Mouse (Mus musculus) MEL (cell line): ENCODE data around the gene Camkv. TPM values are rescaled to one million over a fixed set of nuclear protein-coding genes. Genes with fewer than 3 reads are reported as not detected.

Experiments used
- DNase-seq: peaks from one replicate; pipeline ENCODE4 v3.0.0; 2011; ENCODE audit warnings: low read depth, low spot score
- H3K27ac ChIP-seq: 2 replicates; pipeline ENCODE4 v1.5.1; 2012; ENCODE audit warnings: low read depth, mild to moderate bottlenecking, control low read depth, low read length, moderate library complexity; ENCODE audit not compliant: control insufficient read depth
- H3K27me3 ChIP-seq, 2 experiments: fragments of 150-350 bp in 1 of 2; sonication (generic) in 1 of 2; 2 replicates each; pipeline ENCODE4 v1.6.1; 2012; ENCODE audit warnings: low read length in 2 of 2, mild to moderate bottlenecking in 2 of 2, improper control_type of control experiment in 1 of 2, moderate library complexity in 1 of 2; ENCODE audit not compliant: insufficient read depth in 2 of 2, control insufficient read depth in 1 of 2
- H3K36me3 ChIP-seq, 2 experiments: 2 replicates each; pipeline ENCODE4 v1.6.1; 2012 to 2014; ENCODE audit warnings: low read length in 2 of 2, improper control_type of control experiment in 1 of 2, inconsistent platforms in 1 of 2, mild to moderate bottlenecking in 1 of 2; ENCODE audit not compliant: insufficient read depth in 2 of 2, control insufficient read depth in 1 of 2
- H3K4me1 ChIP-seq, 2 experiments: fragments of 150-350 bp in 1 of 2; sonication (generic) in 1 of 2; 2 replicates each; pipeline ENCODE4 v1.6.1; 2012; ENCODE audit warnings: low read length in 2 of 2, improper control_type of control experiment in 1 of 2, mild to moderate bottlenecking in 1 of 2; ENCODE audit not compliant: insufficient read depth in 2 of 2, control insufficient read depth in 1 of 2
- H3K4me3 ChIP-seq, 2 experiments: fragments of 150-350 bp in 1 of 2; sonication (generic) in 1 of 2; 2 replicates each; pipeline ENCODE4 v1.5.1; 2012; ENCODE audit warnings: low read depth in 2 of 2, low read length in 2 of 2, mild to moderate bottlenecking in 2 of 2, moderate library complexity in 2 of 2, control low read depth in 1 of 2, improper control_type of control experiment in 1 of 2; ENCODE audit not compliant: control insufficient read depth in 1 of 2, insufficient read depth in 1 of 2
- H3K79me2 ChIP-seq: 2 replicates; pipeline ENCODE4 v1.6.1; 2012; ENCODE audit warnings: mild to moderate bottlenecking, low read length, moderate library complexity; ENCODE audit not compliant: control insufficient read depth, poor library complexity, insufficient read depth
- H3K9ac ChIP-seq: 2 replicates; pipeline ENCODE4 v1.6.1; 2012; ENCODE audit warnings: low read depth, mild to moderate bottlenecking, control low read depth, low read length, moderate library complexity; ENCODE audit not compliant: control insufficient read depth, poor library complexity, severe bottlenecking
- H3K9me3 ChIP-seq: fragments of 150-350 bp; sonication (generic); replicated peaks from 2 replicates; pipeline ENCODE4 v1.6.1; 2012; ENCODE audit warnings: mild to moderate bottlenecking, low read length, improper control_type of control experiment, moderate library complexity; ENCODE audit not compliant: insufficient read depth
- CHD1 ChIP-seq: IDR thresholded peaks from 2 replicates; pipeline ENCODE4 v1.6.1; 2012; ENCODE audit warnings: low read depth, mild to moderate bottlenecking, inconsistent platforms, low read length, improper control_type of control experiment
- CHD2 ChIP-seq: IDR thresholded peaks from 2 replicates; pipeline ENCODE4 v1.6.1; 2011; ENCODE audit warnings: low read length, improper control_type of control experiment
- CTCF ChIP-seq, 3 experiments: IDR thresholded peaks in 2 of 3; conservative IDR thresholded peaks in 1 of 3; 2 replicates each; pipeline ENCODE4 v1.5.1; 2011 to 2012; ENCODE audit warnings: low read length in 3 of 3, low read depth in 2 of 3, mild to moderate bottlenecking in 2 of 3, improper control_type of control experiment in 1 of 3, inconsistent platforms in 1 of 3, mixed read lengths in 1 of 3, moderate library complexity in 1 of 3; ENCODE audit not compliant: control insufficient read depth in 1 of 3, insufficient read depth in 1 of 3, poor library complexity in 1 of 3, severe bottlenecking in 1 of 3
- E2F4 ChIP-seq: IDR thresholded peaks from 2 replicates; pipeline ENCODE4 v1.6.1; 2011; ENCODE audit warnings: low read depth, low read length, improper control_type of control experiment, borderline replicate concordance
- ELF1 ChIP-seq: IDR thresholded peaks from 2 replicates; pipeline ENCODE4 v1.6.1; 2014; ENCODE audit warnings: low read depth, mild to moderate bottlenecking, inconsistent platforms, low read length, improper control_type of control experiment, moderate library complexity
- EP300 ChIP-seq, 2 experiments: IDR thresholded peaks; 2 replicates each; pipeline ENCODE4 v1.6.1; 2011; ENCODE audit warnings: improper control_type of control experiment in 2 of 2, low read length in 2 of 2, low read depth in 1 of 2, mild to moderate bottlenecking in 1 of 2
- GABPA ChIP-seq: IDR thresholded peaks from 2 replicates; pipeline ENCODE4 v1.6.1; 2012; ENCODE audit warnings: low read depth, mild to moderate bottlenecking, inconsistent platforms, low read length, improper control_type of control experiment, moderate library complexity
- HCFC1 ChIP-seq: IDR thresholded peaks from 2 replicates; pipeline ENCODE4 v1.6.1; 2012; ENCODE audit warnings: low read depth, mild to moderate bottlenecking, inconsistent platforms, low read length, improper control_type of control experiment, moderate library complexity
- JUND ChIP-seq: IDR thresholded peaks from 2 replicates; pipeline ENCODE4 v1.6.1; 2011; ENCODE audit warnings: low read depth, mild to moderate bottlenecking, improper control_type of control experiment, low read length
- KAT2A ChIP-seq: conservative IDR thresholded peaks from 2 replicates; pipeline ENCODE4 v1.6.1; 2012; ENCODE audit warnings: low read depth, low read length, improper control_type of control experiment, inconsistent platforms
- MAFK ChIP-seq: IDR thresholded peaks from 2 replicates; pipeline ENCODE4 v1.6.1; 2011; ENCODE audit warnings: low read depth, mild to moderate bottlenecking, low read length, improper control_type of control experiment, borderline replicate concordance
- MAX ChIP-seq: IDR thresholded peaks from 2 replicates; pipeline ENCODE4 v1.6.1; 2011; ENCODE audit warnings: low read length, improper control_type of control experiment
- MAZ ChIP-seq: IDR thresholded peaks from 2 replicates; pipeline ENCODE4 v1.6.1; 2012; ENCODE audit warnings: low read depth, mild to moderate bottlenecking, inconsistent platforms, low read length, improper control_type of control experiment
- MXI1 ChIP-seq: IDR thresholded peaks from 2 replicates; pipeline ENCODE4 v1.6.1; 2011; ENCODE audit warnings: mild to moderate bottlenecking, low read depth, low read length, improper control_type of control experiment
- MYB ChIP-seq: IDR thresholded peaks from 2 replicates; pipeline ENCODE4 v1.6.1; 2011; ENCODE audit warnings: mild to moderate bottlenecking, low read depth, low read length, improper control_type of control experiment
- NELFE ChIP-seq: IDR thresholded peaks from 2 replicates; pipeline ENCODE4 v1.6.1; 2011; ENCODE audit warnings: low read depth, low read length, improper control_type of control experiment
- NRF1 ChIP-seq: IDR thresholded peaks from 2 replicates; pipeline ENCODE4 v1.6.1; 2014; ENCODE audit warnings: low read depth, mild to moderate bottlenecking, inconsistent platforms, low read length, improper control_type of control experiment, moderate library complexity; ENCODE audit not compliant: poor library complexity, insufficient read depth, severe bottlenecking
- POLR2A ChIP-seq, 2 experiments: IDR thresholded peaks; 2 replicates each; pipeline ENCODE4 v1.6.1; 2011 to 2012; ENCODE audit warnings: low read length in 2 of 2, mild to moderate bottlenecking in 2 of 2, control low read depth in 1 of 2, improper control_type of control experiment in 1 of 2, low read depth in 1 of 2, moderate library complexity in 1 of 2; ENCODE audit not compliant: control insufficient read depth in 1 of 2, insufficient read depth in 1 of 2, poor library complexity in 1 of 2
- POLR2AphosphoS5 ChIP-seq: IDR thresholded peaks from 2 replicates; pipeline ENCODE4 v1.6.1; 2012; ENCODE audit warnings: low read depth, borderline replicate concordance, mild to moderate bottlenecking, inconsistent platforms, low read length, moderate library complexity, mixed read lengths
- RAD21 ChIP-seq: IDR thresholded peaks from 2 replicates; pipeline ENCODE4 v1.6.1; 2011; ENCODE audit warnings: mild to moderate bottlenecking, low read depth, low read length, improper control_type of control experiment
- RCOR1 ChIP-seq: IDR thresholded peaks from 2 replicates; pipeline ENCODE4 v1.6.1; 2012; ENCODE audit warnings: low read depth, mild to moderate bottlenecking, inconsistent platforms, low read length, improper control_type of control experiment
- SIN3A ChIP-seq: IDR thresholded peaks from 2 replicates; pipeline ENCODE4 v1.6.1; 2012; ENCODE audit warnings: low read length, improper control_type of control experiment, inconsistent platforms
- SMC3 ChIP-seq: IDR thresholded peaks from 2 replicates; pipeline ENCODE4 v1.6.1; 2011; ENCODE audit warnings: low read depth, low read length, improper control_type of control experiment
- TAL1 ChIP-seq: IDR thresholded peaks from 2 replicates; pipeline ENCODE4 v1.6.1; 2012; ENCODE audit warnings: mild to moderate bottlenecking, inconsistent platforms, low read length, moderate library complexity, mixed read lengths
- TBP ChIP-seq: IDR thresholded peaks from 2 replicates; pipeline ENCODE4 v1.8.0; 2011; ENCODE audit warnings: low read depth, low read length, improper control_type of control experiment
- UBTF ChIP-seq: IDR thresholded peaks from 2 replicates; pipeline ENCODE4 v1.6.1; 2012; ENCODE audit warnings: low read depth, mild to moderate bottlenecking, inconsistent platforms, low read length, improper control_type of control experiment, moderate library complexity, borderline replicate concordance; ENCODE audit not compliant: insufficient read depth
- USF1 ChIP-seq: IDR thresholded peaks from 2 replicates; pipeline ENCODE4 v1.6.1; 2014; ENCODE audit warnings: low read depth, mild to moderate bottlenecking, inconsistent platforms, low read length, improper control_type of control experiment, moderate library complexity
- USF2 ChIP-seq, 2 experiments: IDR thresholded peaks; 2 replicates each; pipeline ENCODE4 v1.6.1; 2011 to 2012; ENCODE audit warnings: improper control_type of control experiment in 2 of 2, low read length in 2 of 2, borderline replicate concordance in 1 of 2, inconsistent platforms in 1 of 2, low read depth in 1 of 2, mild to moderate bottlenecking in 1 of 2; ENCODE audit not compliant: insufficient read depth in 1 of 2
- ZC3H11A ChIP-seq: IDR thresholded peaks from 2 replicates; pipeline ENCODE4 v1.6.1; 2012; ENCODE audit warnings: low read depth, mild to moderate bottlenecking, inconsistent platforms, low read length, improper control_type of control experiment
- ZKSCAN1 ChIP-seq: IDR thresholded peaks from 2 replicates; pipeline ENCODE4 v1.6.1; 2012; ENCODE audit warnings: low read depth, mild to moderate bottlenecking, inconsistent platforms, low read length, improper control_type of control experiment, moderate library complexity
- ZMIZ1 ChIP-seq: IDR thresholded peaks from 2 replicates; pipeline ENCODE4 v1.6.1; 2012; ENCODE audit warnings: low read depth, mild to moderate bottlenecking, inconsistent platforms, low read length, improper control_type of control experiment, moderate library complexity
- ZNF384 ChIP-seq: IDR thresholded peaks from 2 replicates; pipeline ENCODE4 v1.6.1; 2012; ENCODE audit warnings: low read depth, mild to moderate bottlenecking, inconsistent platforms, low read length, improper control_type of control experiment
- polyA plus RNA-seq, 2 experiments: library from polyadenylated mRNA; stranded (reverse) in 1 of 2; unstranded in 1 of 2; fragments of >175 nt in 1 of 2; fragments of >200 nt in 1 of 2; gene quantifications; 2 replicates each; pipeline versions ENCODE4 v1.2.1 to v1.2.4; 2012; ENCODE audit warnings: low replicate concordance in 2 of 2, low read depth in 1 of 2; ENCODE audit not compliant: insufficient read length in 2 of 2, insufficient read depth in 1 of 2, missing spikeins in 1 of 2
- total RNA-seq: library from RNA; depleted of rRNA; stranded (reverse); fragments of 300-350 nt; gene quantifications from 2 replicates; pipeline ENCODE4 v1.2.3, GENCODE M21; 2012

The Camkv gene
- total and polyA plus RNA-seq, 3 experiments: 0.08 to 0.14 TPM; not detected in 1

- TF ChIP-seq ELF1: peak; percentile 65
- no peak for TF ChIP-seq ZKSCAN1
- peak; percentile 90 for TF ChIP-seq MXI1
- TF ChIP-seq JUND: no peak
Observed at GRCm38 (mm10) chr9:107971690-107972541, 36.4 kb downstream of the Camkv start (continued).

- Histone ChIP-seq H3K36me3 (peaks cover 0 to 47% of the 10 kb centered on the region in 2 experiments; a peak in 3 of 4 replicates), H3K27me3 (no peaks in the 10 kb centered on the region), H3K27ac (peak overlapping the region; percentile 100), H3K9ac (peak overlapping the region; percentile 65), H3K4me1 (peaks cover 25 to 72% of the 10 kb centered on the region in 2 experiments), H3K79me2 (peaks cover 21% of the 10 kb centered on the region), H3K9me3 (no peaks in the 10 kb centered on the region), H3K4me3 (peak overlapping the region; percentile 28 to 29)
- DNase-seq: peak; percentile 90
- TF ChIP-seq MAFK (no peak), ZKSCAN1 (no peak), CHD1 (no peak), CHD2 (no peak), ELF1 (no peak), NELFE (no peak), MAZ (no peak), RCOR1 (no peak), MXI1 (no peak), SMC3 (no peak), MYB (no peak), EP300 (IDR thresholded peaks at IDR 0.05; ENCODE audit: low read depth in 1 of 2, low read length in 2 of 2) (peak in 1 of 2 experiments; percentile 84; a peak in 2 of 4 replicates), RAD21 (no peak), USF2 (IDR thresholded peaks at IDR 0.05; ENCODE audit: borderline replicate concordance in 1 of 2, insufficient read depth in 1 of 2, low read depth in 1 of 2, low read length in 2 of 2) (no peak), USF1 (no peak), ZNF384 (peak; percentile 97), HCFC1 (no peak), ZMIZ1 (no peak), E2F4 (no peak), SIN3A (no peak), KAT2A (no peak), GABPA (no peak), MAX (no peak), CTCF (IDR thresholded peaks at IDR 0.05 in 2 of 3, conservative IDR thresholded peaks at IDR 0.05 in 1 of 3; ENCODE audit: control insufficient read depth in 1 of 3, insufficient read depth in 1 of 3, low read depth in 2 of 3, low read length in 3 of 3, poor library complexity in 1 of 3, severe bottlenecking in 1 of 3) (no peak), POLR2A (IDR thresholded peaks at IDR 0.05; ENCODE audit: control insufficient read depth in 1 of 2, insufficient read depth in 1 of 2, low read depth in 1 of 2, low read length in 2 of 2, poor library complexity in 1 of 2) (no peak; a peak in 1 of 4 replicates), JUND (no peak), TAL1 (peak; percentile 34; the same call in 1 of the 2 replicates), UBTF (no peak), TBP (peak; percentile 21; the same call in 1 of the 2 replicates), ZC3H11A (no peak), NRF1 (no peak), POLR2AphosphoS5 (0 out of 2 replicates have a peak, but pooled peaks have one; percentile 54)
Observed at GRCm38 (mm10) chr9:107974491-107975171, 39.2 kb downstream of the Camkv start.
